Mouse (Mus musculus): ENCODE measurements around the gene Gm20708.

DNA sequence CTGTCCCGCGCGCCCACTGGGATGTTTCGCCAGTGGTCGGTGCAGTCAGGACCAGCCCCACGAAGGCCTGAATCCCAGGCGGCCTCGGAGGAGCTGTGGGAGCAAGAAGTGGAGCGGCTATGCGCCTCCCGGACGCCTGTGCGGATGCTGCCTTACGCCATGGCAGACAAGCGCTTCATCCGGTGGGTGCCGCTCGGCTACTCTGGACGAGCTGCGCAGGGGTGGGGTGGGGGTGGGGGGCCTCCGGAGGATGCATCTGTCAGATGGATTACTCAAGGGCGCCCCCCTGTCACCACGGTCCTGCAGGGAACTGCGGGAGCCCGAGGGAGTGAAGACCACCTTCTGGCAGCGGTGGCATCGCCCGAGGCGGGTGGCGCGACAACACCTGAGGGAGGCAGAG is 26.4 kb upstream of the Gm20708 start:
- TF ChIP-seq CTCF (IDR thresholded peaks at IDR 0.05; ENCODE audit: low read depth, low read length) (peak; percentile 43), EP300 (IDR thresholded peaks at IDR 0.05; ENCODE audit: insufficient read depth, low read depth, low read length) (no peak), POLR2A (IDR thresholded peaks at IDR 0.05; ENCODE audit: insufficient read depth, low read length) (no peak)

Data from ES-Bruce4 (cell line).